Mouse (Mus musculus): Measurements from ENCODE around the gene Fam163a.

GRCm38 (mm10) chr1:156179875-156180274 is 25.0 kb downstream of the Fam163a start:
- TF ChIP-seq CTCF (IDR thresholded peaks at IDR 0.05; ENCODE audit: borderline replicate concordance, extremely low read depth, insufficient read depth, insufficient read length) (no peak), POLR2A (IDR thresholded peaks at IDR 0.05; ENCODE audit: borderline replicate concordance, extremely low read depth, insufficient read depth, insufficient read length, poor library complexity, severe bottlenecking) (no peak)

All from brain, embryonic 14.5 days (tissue).